Mouse (Mus musculus) thymus, adult 2 months (tissue): ENCODE results near the gene Clcf1.

Experiments
- CTCF ChIP-seq: fragments of 200-500 bp; IDR thresholded peaks from 2 replicates; pipeline ENCODE4 v1.5.1; 2012; ENCODE audit warnings: mild to moderate bottlenecking, control low read depth, low read length, moderate library complexity, borderline replicate concordance; ENCODE audit not compliant: control insufficient read depth, poor library complexity, insufficient read depth; ENCODE audit errors: extremely low read depth
- POLR2A ChIP-seq: fragments of 200-500 bp; IDR thresholded peaks from 2 replicates; pipeline ENCODE4 v1.6.1; 2012; ENCODE audit warnings: mild to moderate bottlenecking, low read length, control low read depth, moderate library complexity; ENCODE audit not compliant: control insufficient read depth, poor library complexity, insufficient read depth; ENCODE audit errors: extremely low read depth

DNA sequence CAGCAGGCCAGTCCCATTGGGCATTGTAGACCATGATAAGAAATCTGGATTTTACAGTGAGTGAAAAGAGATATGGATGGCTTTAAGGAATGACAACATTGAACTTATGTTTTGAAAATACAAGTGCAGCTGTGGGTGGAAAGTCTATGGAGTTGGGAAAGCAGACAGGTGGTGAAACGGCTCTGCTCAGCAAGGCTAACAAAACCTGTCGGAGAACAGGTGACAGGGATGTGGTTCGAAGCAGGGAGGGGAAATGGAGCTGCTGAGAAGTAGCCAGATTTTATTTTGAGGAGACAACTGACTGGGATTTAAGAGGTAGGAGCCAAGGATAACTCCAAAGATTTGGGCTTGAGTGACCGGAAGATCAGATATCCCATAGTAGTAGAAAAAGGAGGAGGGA, 20.5 kb downstream of the Clcf1 start:
- TF ChIP-seq CTCF, result no peak
- TF ChIP-seq POLR2A, result no peak
